Mouse (Mus musculus) liver, embryonic 14.5 days (tissue): ENCODE data around the gene Prss1. TPM values are rescaled to one million over a fixed set of nuclear protein-coding genes. Genes with fewer than 3 reads are reported as not detected.
"Not testable (repeated sequence)": the region's sequence is repeated elsewhere in the genome, so short reads cannot be mapped to it uniquely, and the experiment has no call there.

Experiments used
- ATAC-seq: fragments of 200-750 bp; cut with Nextera tagmentation; 2 replicates; pipeline ENCODE4 v1.8.0; 2017; ENCODE audit warnings: moderate number of reproducible peaks, mild to moderate bottlenecking, moderate library complexity; ENCODE audit not compliant: insufficient read depth
- DNase-seq, 3 experiments: peaks; one replicate each; pipeline ENCODE4 v3.0.0-alpha.2; 2012 to 2013; ENCODE audit warnings: low read depth in 3 of 3, low spot score in 3 of 3
- H3K27ac ChIP-seq: fragments of 300-500 bp; sonication (generic); 2 replicates; pipeline ENCODE4 v1.5.1; 2014; ENCODE audit warnings: moderate library complexity, mild to moderate bottlenecking, control low read depth, inconsistent platforms
- H3K27me3 ChIP-seq: fragments of 300-500 bp; sonication (generic); 2 replicates; pipeline ENCODE4 v1.6.1; 2014; ENCODE audit warnings: mild to moderate bottlenecking, low read length, moderate library complexity; ENCODE audit not compliant: control insufficient read depth, insufficient read depth
- H3K36me3 ChIP-seq: fragments of 300-500 bp; sonication (generic); replicated peaks from 2 replicates; pipeline ENCODE4 v1.6.1; 2014; ENCODE audit warnings: low read depth; ENCODE audit not compliant: control insufficient read depth, insufficient read depth
- H3K4me1 ChIP-seq, 2 experiments: fragments of 200-500 bp in 1 of 2; fragments of 300-500 bp in 1 of 2; sonication (generic) in 1 of 2; replicated peaks; 2 replicates each; pipeline ENCODE4 v1.6.1; 2012 to 2014; ENCODE audit warnings: antibody characterized with exemption in 1 of 2, inconsistent platforms in 1 of 2, low read length in 1 of 2; ENCODE audit not compliant: control insufficient read depth in 2 of 2, insufficient read depth in 2 of 2
- H3K4me2 ChIP-seq: fragments of 300-500 bp; sonication (generic); 2 replicates; pipeline ENCODE4 v1.6.1; 2014; ENCODE audit warnings: low read depth, mild to moderate bottlenecking, control low read depth, moderate library complexity
- H3K4me3 ChIP-seq, 2 experiments: fragments of 200-500 bp in 1 of 2; fragments of 300-500 bp in 1 of 2; sonication (generic) in 1 of 2; 2 replicates each; pipeline ENCODE4 v1.5.1; 2012 to 2014; ENCODE audit warnings: low read depth in 2 of 2, low read length in 2 of 2, mild to moderate bottlenecking in 2 of 2, control low read depth in 1 of 2, inconsistent platforms in 1 of 2, moderate library complexity in 1 of 2; ENCODE audit not compliant: insufficient read depth in 1 of 2
- H3K9ac ChIP-seq: fragments of 300-500 bp; sonication (generic); replicated peaks from 2 replicates; pipeline ENCODE4 v1.6.1; 2014; ENCODE audit warnings: mild to moderate bottlenecking, control low read depth, moderate library complexity
- H3K9me3 ChIP-seq: fragments of 300-500 bp; sonication (generic); 2 replicates; pipeline ENCODE4 v1.6.1; 2016; ENCODE audit warnings: low read length, mixed read lengths; ENCODE audit not compliant: control insufficient read depth
- CTCF ChIP-seq: IDR thresholded peaks from 2 replicates; pipeline ENCODE4 v1.5.1; 2016; ENCODE audit warnings: antibody characterized with exemption, low read depth, control low read depth
- EP300 ChIP-seq: IDR thresholded peaks from 2 replicates; pipeline ENCODE4 v1.6.1; 2016; ENCODE audit warnings: antibody characterized with exemption, low read depth
- WGBS: fragments of 180-500 bp; shearing (Covaris S2); extraction: QIAGEN DNeasy Blood & Tissue Kit; methylation state at CpG from one replicate; pipeline ENCODE4 v1.1.7; 2014; ENCODE audit not compliant: insufficient replicate concordance; 5-methylcytosine and 5-hydroxymethylcytosine counted together
- polyA plus RNA-seq, 2 experiments: library from polyadenylated mRNA; depleted of rRNA in 1 of 2; stranded (reverse) in 1 of 2; unstranded in 1 of 2; fragments of >200 nt; fragmentation: Nextera tagmentation in 1 of 2; extraction: Ambion mirVana in 1 of 2; gene quantifications; 2 replicates each; pipeline versions ENCODE4 v1.2.1 to v1.2.3; 2012 to 2014

Prss1 gene
- polyA plus RNA-seq (2012; rRNA removed), result not detected in 2 replicates
- not detected in 2 replicates for polyA plus RNA-seq (2014; fragmentation: Nextera tagmentation; extraction: Ambion mirVana)

GRCm38 (mm10) chr6:41458632-41459031 is at the start of gene Prss1:
Prss1 (plus strand) TSS chr6:41458932.
- not testable (repeated sequence) for H3K9me3 ChIP-seq, H3K27me3 ChIP-seq, H3K27ac ChIP-seq, DNase-seq, ATAC-seq, H3K9ac ChIP-seq, H3K4me2 ChIP-seq, H3K36me3 ChIP-seq, H3K4me1 ChIP-seq, H3K4me3 ChIP-seq

GRCm38 (mm10) chr6:41442261-41442660 is 16.5 kb upstream of the Prss1 start:
- not testable (repeated sequence) for H3K4me2 ChIP-seq, ATAC-seq, H3K9me3 ChIP-seq, H3K36me3 ChIP-seq, H3K4me3 ChIP-seq, H3K27ac ChIP-seq, DNase-seq, H3K4me1 ChIP-seq, H3K27me3 ChIP-seq, H3K9ac ChIP-seq
- WGBS, result 91% methylated on average over 1 of the region's 2 CpGs

GRCm38 (mm10) chr6:41446045-41446444 is 12.7 kb upstream of the Prss1 start, which contains the start of gene Gm10334:
Gm10334 (minus strand) TSS chr6:41446145.
- ATAC-seq, H3K4me2 ChIP-seq, H3K27ac ChIP-seq, H3K9me3 ChIP-seq, H3K36me3 ChIP-seq, H3K27me3 ChIP-seq, H3K4me1 ChIP-seq, H3K9ac ChIP-seq, H3K4me3 ChIP-seq, DNase-seq: not testable (repeated sequence)

- TF ChIP-seq EP300 (no peak), CTCF (no peak)
- WGBS, result 42% methylated on average over 3 of the region's 3 CpGs
Measured at GRCm38 (mm10) chr6:41499374-41499773, 40.6 kb downstream of the Prss1 start.

GRCm38 (mm10) chr6:41504915-41505314 is 46.2 kb downstream of the Prss1 start:
- Histone ChIP-seq H3K27me3 (no peaks in the 10 kb centered on the region), H3K9ac (no peak overlapping the region), H3K4me3 (no peak overlapping the region), H3K27ac (no peak overlapping the region), H3K9me3 (no peaks in the 10 kb centered on the region), H3K4me1 (no peaks in the 10 kb centered on the region), H3K36me3 (no peaks in the 10 kb centered on the region), H3K4me2 (no peak overlapping the region)
- no peak for TF ChIP-seq CTCF
- no peak for TF ChIP-seq EP300
- 56% methylated on average over 2 of the region's 2 CpGs for WGBS
- no peak for ATAC-seq
- no peak for DNase-seq

More at GRCm38 (mm10) chr6:41499374-41499773, 40.6 kb downstream of the Prss1 start:
- H3K4me2 ChIP-seq, result no peak overlapping the region
- DNase-seq (no peak), ATAC-seq (no peak)
- H3K27ac ChIP-seq, result no peak overlapping the region
- H3K4me3 ChIP-seq, result no peak overlapping the region
- no peak overlapping the region for H3K9ac ChIP-seq
- H3K27me3 ChIP-seq, result no peaks in the 10 kb centered on the region
- no peaks in the 10 kb centered on the region for H3K4me1 ChIP-seq
- H3K36me3 ChIP-seq, result no peaks in the 10 kb centered on the region
- H3K9me3 ChIP-seq, result no peaks in the 10 kb centered on the region

GRCm38 (mm10) chr6:41505323-41505722 is 46.6 kb downstream of the Prss1 start:
- Histone ChIP-seq H3K4me1 (no peaks in the 10 kb centered on the region), H3K9me3 (no peaks in the 10 kb centered on the region), H3K9ac (no peak overlapping the region), H3K36me3 (no peaks in the 10 kb centered on the region), H3K4me3 (no peak overlapping the region), H3K27me3 (no peaks in the 10 kb centered on the region), H3K4me2 (no peak overlapping the region), H3K27ac (no peak overlapping the region)
- peak; percentile 5; the same call in 1 of the 2 replicates for TF ChIP-seq CTCF
- TF ChIP-seq EP300, result no peak
- ATAC-seq (no peak), DNase-seq (no peak)
- WGBS, result 56% methylated on average over 6 of the region's 6 CpGs

Other genes with a start within 250 kb of the Prss1 start
- not detected in 2 replicates for gene Try4, start 156.7 kb upstream of the Prss1 start, polyA plus RNA-seq (2012; rRNA removed)
- not detected in 2 replicates for gene Try4, start 156.7 kb upstream of the Prss1 start, polyA plus RNA-seq (2014; fragmentation: Nextera tagmentation; extraction: Ambion mirVana)
- not detected in 2 replicates for gene Try5, start 142.1 kb upstream of the Prss1 start, polyA plus RNA-seq (2012; rRNA removed)
- not detected in 2 replicates for gene Try5, start 142.1 kb upstream of the Prss1 start, polyA plus RNA-seq (2014; fragmentation: Nextera tagmentation; extraction: Ambion mirVana)
- gene Try10, start 104.8 kb upstream of the Prss1 start, polyA plus RNA-seq (2012; rRNA removed), result not detected in 2 replicates
- not detected in 2 replicates for gene Try10, start 104.8 kb upstream of the Prss1 start, polyA plus RNA-seq (2014; fragmentation: Nextera tagmentation; extraction: Ambion mirVana)
- not detected in 2 replicates for gene Prss3, start 81.3 kb upstream of the Prss1 start, polyA plus RNA-seq (2012; rRNA removed)
- not detected in 2 replicates for gene Prss3, start 81.3 kb upstream of the Prss1 start, polyA plus RNA-seq (2014; fragmentation: Nextera tagmentation; extraction: Ambion mirVana)
- not detected in 2 replicates for gene Gm5771, start 66.6 kb upstream of the Prss1 start, polyA plus RNA-seq (2012; rRNA removed)
- gene Gm5771, start 66.6 kb upstream of the Prss1 start, polyA plus RNA-seq (2014; fragmentation: Nextera tagmentation; extraction: Ambion mirVana), result not detected in 2 replicates
- not detected in 2 replicates for gene Gm10334, start 12.8 kb upstream of the Prss1 start, polyA plus RNA-seq (2012; rRNA removed)
- gene Gm10334, start 12.8 kb upstream of the Prss1 start, polyA plus RNA-seq (2014; fragmentation: Nextera tagmentation; extraction: Ambion mirVana), result not detected in 2 replicates
- 0.06 and 0.22 TPM in 2 replicates for gene Prss2, start 62.9 kb downstream of the Prss1 start, polyA plus RNA-seq (2012; rRNA removed)
- gene Prss2, start 62.9 kb downstream of the Prss1 start, polyA plus RNA-seq (2014; fragmentation: Nextera tagmentation; extraction: Ambion mirVana), result 0.29 TPM in 1 of 2 replicates, not detected in the other
- 0.49 and 0.58 TPM in 2 replicates for gene Ephb6, start 146.6 kb downstream of the Prss1 start, polyA plus RNA-seq (2012; rRNA removed)
- gene Ephb6, start 146.6 kb downstream of the Prss1 start, polyA plus RNA-seq (2014; fragmentation: Nextera tagmentation; extraction: Ambion mirVana), result 0.36 and 1.0 TPM in 2 replicates
- 0.03 and 0.08 TPM in 2 replicates for gene Trpv6, start 177.5 kb downstream of the Prss1 start, polyA plus RNA-seq (2012; rRNA removed)
- gene Trpv6, start 177.5 kb downstream of the Prss1 start, polyA plus RNA-seq (2014; fragmentation: Nextera tagmentation; extraction: Ambion mirVana), result not detected in 2 replicates
- 0.27 and 0.31 TPM in 2 replicates for gene Trpv5, start 221.8 kb downstream of the Prss1 start, polyA plus RNA-seq (2012; rRNA removed)
- gene Trpv5, start 221.8 kb downstream of the Prss1 start, polyA plus RNA-seq (2014; fragmentation: Nextera tagmentation; extraction: Ambion mirVana), result 0.05 and 0.11 TPM in 2 replicates
- not detected in 2 replicates for gene Llcfc1, start 225.5 kb downstream of the Prss1 start, polyA plus RNA-seq (2012; rRNA removed)
- gene Llcfc1, start 225.5 kb downstream of the Prss1 start, polyA plus RNA-seq (2014; fragmentation: Nextera tagmentation; extraction: Ambion mirVana), result not detected in 2 replicates
- gene Kel, start 245.4 kb downstream of the Prss1 start, polyA plus RNA-seq (2012; rRNA removed), result 236 and 313 TPM in 2 replicates
- 221 and 240 TPM in 2 replicates for gene Kel, start 245.4 kb downstream of the Prss1 start, polyA plus RNA-seq (2014; fragmentation: Nextera tagmentation; extraction: Ambion mirVana)